Mouse (Mus musculus): Measurements from ENCODE around the gene Cdkn2b. TPM values are rescaled to one million over a fixed set of nuclear protein-coding genes. Genes with fewer than 3 reads are reported as not detected.

Gene Cdkn2b
- total RNA-seq, 2 experiments from 2014 or later: 1.2 to 1.7 TPM

- intact Hi-C loops (cut with DNase I): no loop called here
- no peak for DNase-seq (ENCODE audit: low spot score in 2 of 2)
Observed at GRCm38 (mm10) chr4:89257768-89258167, 53.1 kb downstream of the Cdkn2b start.

Other genes starting within 250 kb of the Cdkn2b start
- gene Mtap, start 173.9 kb downstream of the Cdkn2b start, total RNA-seq (2021): 1 to 10 TPM; 8.8 to 9.4 TPM
- gene Cdkn2a, start 16.4 kb downstream of the Cdkn2b start, total RNA-seq (2021): under 1 TPM in 1 of 2 experiments, not detected in 1; 0.37 TPM

Data from left cerebral cortex, postnatal 36 days (tissue).